Mouse (Mus musculus): ENCODE measurements around the gene 6820408C15Rik. TPM values are rescaled to one million over a fixed set of nuclear protein-coding genes. Genes with fewer than 3 reads are reported as not detected.

6820408C15Rik gene
- polyA plus RNA-seq, 2 experiments, result 0.18 to 0.41 TPM

DNA sequence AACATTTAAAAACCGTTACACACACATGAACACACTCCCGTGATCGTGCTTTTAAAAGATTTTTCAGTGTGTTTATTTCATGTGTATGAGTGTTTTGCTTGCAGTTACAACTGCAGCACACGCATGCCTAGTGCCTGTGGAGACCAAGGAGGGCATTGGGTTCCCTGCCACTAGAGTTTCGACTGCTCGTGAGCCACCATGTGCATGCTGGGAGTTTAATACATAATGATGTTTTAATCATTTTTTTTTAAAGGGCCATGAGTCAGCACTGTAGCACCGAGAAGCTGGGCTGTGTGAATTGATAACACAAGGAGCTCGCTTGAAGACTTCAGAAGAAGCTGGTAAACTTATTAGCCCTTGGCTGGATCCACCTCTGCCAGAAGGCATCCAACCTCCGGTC, 41.8 kb upstream of the 6820408C15Rik start:
- peaks cover 7% of the 10 kb centered on the region; the same call in 1 of the 2 replicates for H3K4me1 ChIP-seq (ENCODE audit: control insufficient read depth, insufficient read depth, low read length)
- H3K9me3 ChIP-seq (ENCODE audit: control insufficient read depth, low read length), result no peaks in the 10 kb centered on the region
- no peak for ATAC-seq (ENCODE audit: low FRiP score, low read depth)
- no peak overlapping the region for H3K4me2 ChIP-seq (replicated peaks; ENCODE audit: low read depth, low read length, severe bottlenecking)
- no peaks in the 10 kb centered on the region for H3K27me3 ChIP-seq (ENCODE audit: control insufficient read depth, insufficient read depth, low read length)
- no peak overlapping the region for H3K4me3 ChIP-seq (replicated peaks; ENCODE audit: low read length)
- no peaks in the 10 kb centered on the region for H3K36me3 ChIP-seq (ENCODE audit: control insufficient read depth, insufficient read depth, low read length)
- 77% methylated on average over 9 of the region's 9 CpGs for WGBS
- no peak overlapping the region for H3K27ac ChIP-seq (replicated peaks; ENCODE audit: low read depth, low read length)
- no peak overlapping the region for H3K9ac ChIP-seq (ENCODE audit: low read depth, low read length, severe bottlenecking)
- no peak for TF ChIP-seq POLR2A (IDR thresholded peaks at IDR 0.05; ENCODE audit: borderline replicate concordance, extremely low read depth, insufficient read depth, insufficient read length)
- DNase-seq (ENCODE audit: low spot score), result no peak

DNA sequence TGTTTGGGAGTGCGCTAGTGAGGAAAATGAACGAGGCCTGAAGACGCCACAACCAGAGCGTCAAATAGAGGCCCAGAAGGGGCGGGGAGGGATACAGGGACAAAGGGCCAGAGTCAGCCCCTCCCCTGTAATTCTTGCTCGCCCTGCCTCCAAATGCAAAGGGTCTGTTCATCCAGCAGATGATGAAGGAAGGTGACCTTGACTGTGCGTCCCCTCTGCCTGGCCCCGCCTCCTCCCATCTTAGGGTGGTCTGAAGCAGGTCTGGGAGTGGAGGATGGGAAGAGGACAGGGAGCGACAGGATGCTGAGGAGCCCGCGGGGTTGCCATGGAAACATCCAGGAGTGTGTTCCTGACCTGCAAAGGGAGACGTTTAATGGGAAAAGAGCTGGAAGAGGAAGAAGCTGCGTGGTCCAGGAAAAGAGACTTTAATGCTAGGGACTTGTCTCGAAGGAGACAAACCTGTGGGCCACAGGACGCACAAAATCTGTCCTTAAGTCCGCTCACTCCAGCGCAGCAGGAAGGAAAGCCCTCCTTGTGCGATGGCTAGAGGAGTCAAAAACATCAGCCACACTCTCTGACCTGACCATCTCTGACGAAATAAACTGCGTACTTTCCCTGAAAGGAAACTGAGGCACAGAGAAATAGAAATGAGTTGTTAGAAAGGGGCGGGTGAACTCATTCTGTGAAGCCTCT, 39.6 kb upstream of the 6820408C15Rik start:
- peak overlapping the region; percentile 45 for H3K4me2 ChIP-seq (replicated peaks; ENCODE audit: low read depth, low read length, severe bottlenecking)
- no peaks in the 10 kb centered on the region for H3K36me3 ChIP-seq (ENCODE audit: control insufficient read depth, insufficient read depth, low read length)
- no peaks in the 10 kb centered on the region for H3K9me3 ChIP-seq (ENCODE audit: control insufficient read depth, low read length)
- DNase-seq (ENCODE audit: low spot score), result peak; percentile 30
- H3K9ac ChIP-seq (ENCODE audit: low read depth, low read length, severe bottlenecking), result peak overlapping the region; percentile 48; the same call in 1 of the 2 replicates
- H3K27me3 ChIP-seq (ENCODE audit: control insufficient read depth, insufficient read depth, low read length), result no peaks in the 10 kb centered on the region
- H3K4me3 ChIP-seq (replicated peaks; ENCODE audit: low read length), result peak overlapping the region; percentile 24
- no peak for TF ChIP-seq POLR2A (IDR thresholded peaks at IDR 0.05; ENCODE audit: borderline replicate concordance, extremely low read depth, insufficient read depth, insufficient read length)
- H3K4me1 ChIP-seq (ENCODE audit: control insufficient read depth, insufficient read depth, low read length), result peaks cover 7% of the 10 kb centered on the region; the same call in 1 of the 2 replicates
- no peak overlapping the region for H3K27ac ChIP-seq (replicated peaks; ENCODE audit: low read depth, low read length)
- WGBS, result 4% methylated on average over 21 of the region's 21 CpGs
- peak; percentile 62 for ATAC-seq (ENCODE audit: low FRiP score, low read depth)

DNA sequence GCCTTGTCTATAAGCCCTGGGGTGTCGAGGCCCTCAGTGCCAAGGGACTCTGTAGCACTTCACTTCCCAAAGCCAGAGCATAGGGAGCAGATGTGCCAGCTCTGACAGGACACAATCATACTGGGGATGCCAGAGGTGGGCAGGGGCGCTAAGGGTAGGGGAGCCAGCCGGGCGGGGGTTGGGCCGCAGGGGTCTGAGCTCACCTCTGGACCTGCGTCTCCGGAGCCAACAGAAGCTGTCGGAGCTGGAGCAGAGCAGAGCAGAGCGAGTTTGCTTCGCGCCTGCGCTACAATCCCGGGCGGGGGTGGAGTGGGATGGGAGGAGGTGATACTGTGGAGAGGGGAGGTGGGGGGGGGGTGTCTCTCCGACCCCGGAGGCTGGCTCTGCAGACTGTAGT, 39.0 kb upstream of the 6820408C15Rik start, which contains the start of gene Nrsn2:
Gene Nrsn2 (minus strand): TSS at position 294 of the 397 bp plus-strand sequence.
- peak within 1 kb of the TSS; percentile 48; the same call in 1 of the 2 replicates for H3K9ac ChIP-seq (ENCODE audit: low read depth, low read length, severe bottlenecking)
- H3K4me1 ChIP-seq (ENCODE audit: control insufficient read depth, insufficient read depth, low read length), result peaks cover 7% of the 10 kb centered on the region; the same call in 1 of the 2 replicates
- no peaks in the 10 kb centered on the region for H3K36me3 ChIP-seq (ENCODE audit: control insufficient read depth, insufficient read depth, low read length)
- peak within 1 kb of the TSS; percentile 24 for H3K4me3 ChIP-seq (replicated peaks; ENCODE audit: low read length)
- DNase-seq (ENCODE audit: low spot score) (no peak), ATAC-seq (ENCODE audit: low FRiP score, low read depth) (peak; percentile 69)
- no peaks in the 10 kb centered on the region for H3K27me3 ChIP-seq (ENCODE audit: control insufficient read depth, insufficient read depth, low read length)
- TF ChIP-seq POLR2A (IDR thresholded peaks at IDR 0.05; ENCODE audit: borderline replicate concordance, extremely low read depth, insufficient read depth, insufficient read length), result no peak
- 3% methylated on average over 9 of the region's 16 CpGs for WGBS
- no peak within 1 kb of the TSS for H3K27ac ChIP-seq (replicated peaks; ENCODE audit: low read depth, low read length)
- H3K4me2 ChIP-seq (replicated peaks; ENCODE audit: low read depth, low read length, severe bottlenecking), result peak within 1 kb of the TSS; percentile 45
- no peaks in the 10 kb centered on the region for H3K9me3 ChIP-seq (ENCODE audit: control insufficient read depth, low read length)

DNA sequence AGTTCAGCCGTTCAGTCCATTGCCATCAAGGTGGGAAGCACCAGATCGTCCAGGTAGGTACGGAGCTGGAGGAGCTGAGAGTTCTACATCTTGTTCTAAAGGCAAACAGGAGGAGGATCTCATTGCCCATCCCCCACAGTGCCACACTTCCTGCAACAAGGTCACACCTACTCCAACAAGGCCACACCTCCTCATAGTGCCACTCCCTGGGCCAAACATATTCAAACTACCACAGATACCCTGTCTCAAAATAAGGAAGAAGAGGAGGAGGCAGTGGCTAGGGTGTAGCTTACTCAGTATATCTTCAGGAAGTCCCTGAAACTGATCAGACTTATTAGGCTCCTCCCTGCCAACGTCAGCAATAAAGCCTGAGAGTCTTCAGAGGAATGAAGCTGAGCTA, 31.2 kb upstream of the 6820408C15Rik start:
- WGBS, result 85% methylated on average over 4 of the region's 4 CpGs
- no peak overlapping the region for H3K4me3 ChIP-seq (replicated peaks; ENCODE audit: low read length)
- TF ChIP-seq POLR2A (IDR thresholded peaks at IDR 0.05; ENCODE audit: borderline replicate concordance, extremely low read depth, insufficient read depth, insufficient read length), result no peak
- H3K4me2 ChIP-seq (replicated peaks; ENCODE audit: low read depth, low read length, severe bottlenecking), result no peak overlapping the region
- DNase-seq (ENCODE audit: low spot score), result no peak
- H3K36me3 ChIP-seq (ENCODE audit: control insufficient read depth, insufficient read depth, low read length), result no peaks in the 10 kb centered on the region
- H3K27ac ChIP-seq (replicated peaks; ENCODE audit: low read depth, low read length), result no peak overlapping the region
- H3K4me1 ChIP-seq (ENCODE audit: control insufficient read depth, insufficient read depth, low read length), result no peaks in the 10 kb centered on the region
- H3K27me3 ChIP-seq (ENCODE audit: control insufficient read depth, insufficient read depth, low read length), result no peaks in the 10 kb centered on the region
- H3K9ac ChIP-seq (ENCODE audit: low read depth, low read length, severe bottlenecking), result no peak overlapping the region
- ATAC-seq (ENCODE audit: low FRiP score, low read depth), result no peak
- H3K9me3 ChIP-seq (ENCODE audit: control insufficient read depth, low read length), result no peaks in the 10 kb centered on the region

DNA sequence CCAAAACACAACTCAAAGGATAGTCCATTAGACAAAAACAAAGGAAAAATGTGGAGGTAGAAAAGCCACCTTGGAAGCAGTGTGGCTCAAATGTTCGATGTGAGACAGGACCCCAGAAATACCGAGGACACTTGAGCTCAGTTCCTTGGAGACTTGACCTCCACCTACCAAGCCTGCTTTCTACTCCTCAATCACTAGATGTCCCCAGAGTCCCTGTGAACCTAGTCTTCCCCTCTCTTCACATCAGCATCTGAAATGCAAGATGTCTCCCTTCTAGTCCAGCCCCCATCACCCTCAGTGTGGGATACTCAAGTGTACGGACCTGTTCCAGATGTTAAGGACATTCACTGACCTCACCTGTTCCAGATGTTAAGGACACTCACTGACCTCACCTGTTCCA, 22.6 kb upstream of the 6820408C15Rik start:
- peaks cover 19% of the 10 kb centered on the region for H3K36me3 ChIP-seq (ENCODE audit: control insufficient read depth, insufficient read depth, low read length)
- H3K27me3 ChIP-seq (ENCODE audit: control insufficient read depth, insufficient read depth, low read length), result no peaks in the 10 kb centered on the region
- no peaks in the 10 kb centered on the region for H3K9me3 ChIP-seq (ENCODE audit: control insufficient read depth, low read length)
- H3K9ac ChIP-seq (ENCODE audit: low read depth, low read length, severe bottlenecking), result no peak overlapping the region
- TF ChIP-seq POLR2A (IDR thresholded peaks at IDR 0.05; ENCODE audit: borderline replicate concordance, extremely low read depth, insufficient read depth, insufficient read length), result no peak
- 18% methylated on average over 3 of the region's 3 CpGs for WGBS
- H3K27ac ChIP-seq (replicated peaks; ENCODE audit: low read depth, low read length), result no peak overlapping the region
- DNase-seq (ENCODE audit: low spot score) (peak; percentile 79), ATAC-seq (ENCODE audit: low FRiP score, low read depth) (no peak)
- H3K4me3 ChIP-seq (replicated peaks; ENCODE audit: low read length), result no peak overlapping the region
- H3K4me1 ChIP-seq (ENCODE audit: control insufficient read depth, insufficient read depth, low read length), result peaks cover 19% of the 10 kb centered on the region
- no peak overlapping the region for H3K4me2 ChIP-seq (replicated peaks; ENCODE audit: low read depth, low read length, severe bottlenecking)

All from limb, embryonic 14.5 days (tissue).